Mouse (Mus musculus): Measurements from ENCODE around the gene Kctd21. TPM values are rescaled to one million over a fixed set of nuclear protein-coding genes. Genes with fewer than 3 reads are reported as not detected.

Gene Kctd21
- polyA plus RNA-seq, 1 experiment from 2014 or later = 5.7 TPM

GRCm38 (mm10) chr7:97365887-97366286 is 33.8 kb downstream of the Kctd21 start:
- no peak for ATAC-seq
- H3K36me3 ChIP-seq (ENCODE audit: insufficient read depth, low read length) = no peaks in the 10 kb centered on the region
- H3K27me3 ChIP-seq (replicated peaks; ENCODE audit: insufficient read depth, low read length) = no peaks in the 10 kb centered on the region
- no peak overlapping the region for H3K4me3 ChIP-seq (ENCODE audit: low read depth, low read length)
- H3K4me1 ChIP-seq (ENCODE audit: insufficient read depth, low read depth, low read length) = no peaks in the 10 kb centered on the region
- 65% methylated on average over 1 of the region's 1 CpGs for WGBS
- no peak for DNase-seq (ENCODE audit: low spot score)
- H3K9ac ChIP-seq (replicated peaks; ENCODE audit: low read depth) = no peak overlapping the region
- no peak overlapping the region for H3K4me2 ChIP-seq (replicated peaks; ENCODE audit: low read depth, low read length)
- H3K9me3 ChIP-seq (ENCODE audit: low read length) = no peaks in the 10 kb centered on the region
- no peak overlapping the region for H3K27ac ChIP-seq (ENCODE audit: low read length)
- TF ChIP-seq EP300 (IDR thresholded peaks at IDR 0.05) (no peak), CTCF (IDR thresholded peaks at IDR 0.05) (no peak)

- peaks cover 4% of the 10 kb centered on the region; the same call in 1 of the 2 replicates for H3K36me3 ChIP-seq (ENCODE audit: insufficient read depth, low read length)
Measured at GRCm38 (mm10) chr7:97375101-97375500, 43.0 kb downstream of the Kctd21 start.

DNA sequence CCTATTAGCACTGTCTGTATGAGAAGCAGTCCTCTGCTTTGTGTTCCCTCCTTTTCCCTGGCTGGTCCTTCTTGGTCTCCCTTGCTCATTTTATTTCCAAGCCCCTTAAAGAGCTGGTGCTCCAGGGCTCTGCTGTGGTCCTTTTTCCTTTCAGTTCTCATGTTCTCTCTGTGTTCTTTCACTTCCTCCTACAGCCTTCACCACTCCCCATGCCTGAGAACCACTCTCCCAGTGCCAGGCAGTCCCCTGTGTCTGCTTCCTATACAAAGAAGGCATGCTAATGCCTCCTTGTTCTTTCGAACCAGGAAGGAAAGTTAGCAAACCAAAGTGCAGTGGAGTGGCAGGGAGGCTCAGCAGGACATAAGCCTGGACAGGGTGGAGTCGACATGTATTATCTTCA is 43.8 kb downstream of the Kctd21 start:
- H3K36me3 ChIP-seq (ENCODE audit: insufficient read depth, low read length) = peaks cover 4% of the 10 kb centered on the region; the same call in 1 of the 2 replicates
- no peak for TF ChIP-seq EP300 (IDR thresholded peaks at IDR 0.05)
- no peak for TF ChIP-seq CTCF (IDR thresholded peaks at IDR 0.05)
- ATAC-seq (no peak), DNase-seq (ENCODE audit: low spot score) (no peak)
- no peak overlapping the region for H3K4me2 ChIP-seq (replicated peaks; ENCODE audit: low read depth, low read length)
- no peak overlapping the region for H3K27ac ChIP-seq (ENCODE audit: low read length)
- H3K27me3 ChIP-seq (replicated peaks; ENCODE audit: insufficient read depth, low read length) = no peaks in the 10 kb centered on the region
- no peak overlapping the region for H3K9ac ChIP-seq (replicated peaks; ENCODE audit: low read depth)
- H3K4me3 ChIP-seq (ENCODE audit: low read depth, low read length) = no peak overlapping the region
- H3K9me3 ChIP-seq (ENCODE audit: low read length) = no peaks in the 10 kb centered on the region
- 82% methylated on average over 2 of the region's 2 CpGs for WGBS
- H3K4me1 ChIP-seq (ENCODE audit: insufficient read depth, low read depth, low read length) = peaks cover 4% of the 10 kb centered on the region; the same call in 1 of the 2 replicates

More at GRCm38 (mm10) chr7:97375101-97375500, 43.0 kb downstream of the Kctd21 start:
- 93% methylated on average over 9 of the region's 9 CpGs for WGBS
- H3K9ac ChIP-seq (replicated peaks; ENCODE audit: low read depth) = no peak overlapping the region
- H3K27ac ChIP-seq (ENCODE audit: low read length) = no peak overlapping the region
- TF ChIP-seq EP300 (IDR thresholded peaks at IDR 0.05) (no peak), CTCF (IDR thresholded peaks at IDR 0.05) (no peak)
- no peak overlapping the region for H3K4me2 ChIP-seq (replicated peaks; ENCODE audit: low read depth, low read length)
- no peak for ATAC-seq
- H3K9me3 ChIP-seq (ENCODE audit: low read length) = no peaks in the 10 kb centered on the region
- H3K4me1 ChIP-seq (ENCODE audit: insufficient read depth, low read depth, low read length) = peaks cover 4% of the 10 kb centered on the region; the same call in 1 of the 2 replicates
- no peak overlapping the region for H3K4me3 ChIP-seq (ENCODE audit: low read depth, low read length)
- no peak for DNase-seq (ENCODE audit: low spot score)
- H3K27me3 ChIP-seq (replicated peaks; ENCODE audit: insufficient read depth, low read length) = no peaks in the 10 kb centered on the region

DNA sequence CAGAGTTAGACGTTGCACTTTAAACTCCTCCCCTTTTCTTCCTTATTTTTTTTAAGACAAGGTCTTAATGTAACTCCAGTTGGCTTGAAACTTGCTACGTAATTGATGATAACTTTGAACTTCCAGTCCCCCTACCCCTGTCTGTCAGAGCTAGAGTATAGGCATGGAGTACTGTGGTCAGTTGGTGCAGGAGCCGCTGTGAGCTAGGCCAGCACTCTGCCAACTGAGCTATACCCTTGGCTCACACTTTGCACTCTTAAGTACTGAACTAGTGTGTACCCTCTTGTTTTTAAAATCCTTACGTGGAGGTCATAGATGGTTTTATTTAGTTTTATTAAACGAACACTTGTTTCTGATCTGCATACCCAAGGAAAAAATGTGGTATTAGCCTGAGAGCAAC is 47.2 kb downstream of the Kctd21 start:
- Histone ChIP-seq H3K27ac (ENCODE audit: low read length) (no peak overlapping the region), H3K9me3 (ENCODE audit: low read length) (no peaks in the 10 kb centered on the region), H3K4me1 (ENCODE audit: insufficient read depth, low read depth, low read length) (no peaks in the 10 kb centered on the region), H3K4me3 (ENCODE audit: low read depth, low read length) (no peak overlapping the region), H3K9ac (replicated peaks; ENCODE audit: low read depth) (no peak overlapping the region), H3K4me2 (replicated peaks; ENCODE audit: low read depth, low read length) (no peak overlapping the region), H3K27me3 (replicated peaks; ENCODE audit: insufficient read depth, low read length) (no peaks in the 10 kb centered on the region), H3K36me3 (ENCODE audit: insufficient read depth, low read length) (peaks cover 9% of the 10 kb centered on the region; the same call in 1 of the 2 replicates)
- TF ChIP-seq CTCF (IDR thresholded peaks at IDR 0.05) = no peak
- no peak for TF ChIP-seq EP300 (IDR thresholded peaks at IDR 0.05)
- WGBS = 89% methylated on average over 5 of the region's 5 CpGs
- DNase-seq (ENCODE audit: low spot score) = no peak
- ATAC-seq = no peak

GRCm38 (mm10) chr7:97380500-97381123 is 48.5 kb downstream of the Kctd21 start:
- no peaks in the 10 kb centered on the region for H3K4me1 ChIP-seq (ENCODE audit: insufficient read depth, low read depth, low read length)
- no peak for DNase-seq (ENCODE audit: low spot score)
- no peak overlapping the region for H3K9ac ChIP-seq (replicated peaks; ENCODE audit: low read depth)
- H3K4me3 ChIP-seq (ENCODE audit: low read depth, low read length) = no peak overlapping the region
- WGBS = 95% methylated on average over 5 of the region's 5 CpGs
- H3K36me3 ChIP-seq (ENCODE audit: insufficient read depth, low read length) = peaks cover 9% of the 10 kb centered on the region; the same call in 1 of the 2 replicates
- no peaks in the 10 kb centered on the region for H3K27me3 ChIP-seq (replicated peaks; ENCODE audit: insufficient read depth, low read length)
- no peak for ATAC-seq
- no peak overlapping the region for H3K4me2 ChIP-seq (replicated peaks; ENCODE audit: low read depth, low read length)
- no peak for TF ChIP-seq EP300 (IDR thresholded peaks at IDR 0.05)
- no peak for TF ChIP-seq CTCF (IDR thresholded peaks at IDR 0.05)
- no peaks in the 10 kb centered on the region for H3K9me3 ChIP-seq (ENCODE audit: low read length)
- no peak overlapping the region for H3K27ac ChIP-seq (ENCODE audit: low read length)

GRCm38 (mm10) chr7:97382661-97383060 is 50.5 kb downstream of the Kctd21 start:
- 97% methylated on average over 8 of the region's 8 CpGs for WGBS
- TF ChIP-seq EP300 (IDR thresholded peaks at IDR 0.05) (no peak), CTCF (IDR thresholded peaks at IDR 0.05) (no peak)
- Histone ChIP-seq H3K36me3 (ENCODE audit: insufficient read depth, low read length) (peaks cover 9% of the 10 kb centered on the region; the same call in 1 of the 2 replicates), H3K27ac (ENCODE audit: low read length) (no peak overlapping the region), H3K9ac (replicated peaks; ENCODE audit: low read depth) (no peak overlapping the region), H3K4me2 (replicated peaks; ENCODE audit: low read depth, low read length) (no peak overlapping the region), H3K27me3 (replicated peaks; ENCODE audit: insufficient read depth, low read length) (no peaks in the 10 kb centered on the region), H3K9me3 (ENCODE audit: low read length) (no peaks in the 10 kb centered on the region), H3K4me1 (ENCODE audit: insufficient read depth, low read depth, low read length) (no peaks in the 10 kb centered on the region), H3K4me3 (ENCODE audit: low read depth, low read length) (no peak overlapping the region)
- DNase-seq (ENCODE audit: low spot score) (no peak), ATAC-seq (no peak)
